Mouse (Mus musculus) thymus, postnatal 10 days (tissue): Measurements from ENCODE around the gene Polr1e.
A peak's percentile ranks its signal among the peaks of the same experiment; 100 is the strongest.
"Not testable (repeated sequence)": the region's sequence is repeated elsewhere in the genome, so short reads cannot be mapped to it uniquely, and the experiment has no call there.

Source experiments
- DNase-seq, 2 experiments: peaks; one replicate each; pipeline ENCODE4 v3.0.0; 2021; ENCODE audit warnings: low spot score in 2 of 2

Gene Polr1e

DNA sequence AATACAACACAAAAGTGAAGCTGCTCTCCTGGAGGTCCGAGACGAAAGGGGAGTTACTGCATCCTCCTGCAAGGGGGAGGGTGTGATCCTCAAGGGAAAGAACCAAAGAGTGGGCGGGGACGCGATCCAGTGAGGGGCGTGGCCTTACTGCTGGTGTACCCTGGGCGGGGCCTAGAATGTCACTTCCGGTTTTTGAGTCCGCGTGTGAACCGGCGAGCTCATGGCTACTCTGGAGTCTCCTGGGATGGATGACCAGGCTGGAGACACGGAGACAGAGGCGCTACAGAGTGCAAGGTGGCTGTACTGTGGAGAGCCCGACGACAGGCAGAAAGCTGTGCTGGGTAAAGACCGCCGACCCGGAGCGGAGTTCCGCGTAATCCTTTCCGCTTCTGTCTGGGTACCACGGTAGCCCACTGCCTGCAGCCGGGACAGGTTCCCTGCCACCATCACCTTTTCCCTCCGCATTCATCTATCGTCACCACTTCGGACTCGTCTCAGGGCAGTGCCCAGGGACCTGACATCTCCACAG, at the start of gene Polr1e:
Gene Polr1e (plus strand): TSS at position 132 of the 529 bp plus-strand sequence.
- peak; percentile 88 to 92 for DNase-seq

- no peak for DNase-seq
Measured at GRCm38 (mm10) chr4:44970056-44970455, 48.3 kb upstream of the Polr1e start.

- DNase-seq = peak in 1 of 2 experiments; percentile 50
Measured at GRCm38 (mm10) chr4:44970612-44971110, 47.7 kb upstream of the Polr1e start.

DNA sequence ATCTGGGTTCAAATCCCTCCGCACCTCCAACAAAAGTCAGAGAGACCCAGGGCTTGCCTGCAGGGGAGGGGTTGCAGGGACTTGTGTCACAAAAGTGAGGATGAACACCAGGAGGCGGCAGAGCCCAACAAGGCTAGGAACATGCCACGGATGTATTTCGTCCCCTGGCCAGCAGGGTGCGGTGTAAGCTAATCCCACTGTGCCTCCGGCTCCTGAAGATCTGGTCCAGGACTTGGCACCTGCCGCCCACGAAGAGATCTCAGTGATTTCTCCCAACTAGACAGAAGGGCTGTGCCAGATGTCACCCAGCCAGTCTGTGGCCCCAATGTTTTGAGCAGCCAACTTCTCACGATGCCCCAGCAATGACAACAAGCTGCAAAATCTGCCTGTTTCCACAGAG, 44.9 kb upstream of the Polr1e start:
- DNase-seq = peak; percentile 84 to 94

DNA sequence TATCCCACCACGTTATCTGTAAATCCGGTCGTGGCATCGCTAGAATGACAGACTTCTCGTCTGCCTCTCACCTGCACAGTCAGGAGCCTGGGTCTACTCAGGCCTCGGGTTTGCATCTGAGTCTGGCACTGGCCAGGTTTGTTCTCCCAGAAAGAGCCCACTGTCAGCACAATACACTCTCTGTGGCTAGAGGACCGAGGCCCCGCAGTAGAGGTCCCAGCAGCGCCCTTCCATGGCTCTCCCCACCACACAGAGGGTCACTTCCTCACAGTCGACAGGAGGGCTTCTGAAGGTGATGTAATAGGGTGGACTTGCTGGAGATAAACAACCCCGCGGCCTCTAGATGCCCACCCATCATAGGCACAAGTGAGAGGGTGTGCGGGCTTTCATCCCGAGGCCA, 44.5 kb upstream of the Polr1e start:
- no peak for DNase-seq

- no peak for DNase-seq
Measured at GRCm38 (mm10) chr4:44974331-44974730, 44.1 kb upstream of the Polr1e start.

GRCm38 (mm10) chr4:44976026-44976615, 42.3 kb upstream of the Polr1e start:
- DNase-seq = no peak

- DNase-seq = no peak
Measured at GRCm38 (mm10) chr4:44976921-44977710, 41.3 kb upstream of the Polr1e start.

- DNase-seq = no peak
Measured at GRCm38 (mm10) chr4:44978175-44978574, 40.2 kb upstream of the Polr1e start.

DNA sequence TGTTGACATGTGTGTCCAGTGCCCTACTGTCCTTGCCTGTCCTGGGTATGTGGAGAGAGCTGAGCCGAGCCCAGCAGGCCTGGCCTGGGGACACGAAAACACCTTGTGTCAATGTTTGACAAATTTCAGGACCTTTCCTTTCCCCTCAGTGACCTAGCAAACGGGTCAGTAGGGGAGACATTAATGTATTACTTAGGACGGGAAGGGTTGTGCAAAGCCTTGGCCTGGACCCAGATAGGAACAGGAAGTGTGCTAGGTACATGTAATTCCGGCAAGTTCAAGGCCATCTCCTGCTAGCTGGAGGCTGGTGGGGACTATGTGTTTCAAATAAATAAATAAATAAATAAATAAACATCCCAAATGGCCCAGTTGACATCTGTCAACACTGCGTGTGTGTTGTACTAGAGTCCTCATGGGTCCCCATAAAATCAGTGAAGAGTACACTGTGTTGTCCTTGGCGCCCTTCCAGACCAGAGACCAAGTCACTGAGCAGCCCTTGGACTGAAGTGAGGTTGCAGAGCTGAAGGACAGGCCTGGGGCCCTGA, 38.5 kb upstream of the Polr1e start:
- DNase-seq = no peak

DNA sequence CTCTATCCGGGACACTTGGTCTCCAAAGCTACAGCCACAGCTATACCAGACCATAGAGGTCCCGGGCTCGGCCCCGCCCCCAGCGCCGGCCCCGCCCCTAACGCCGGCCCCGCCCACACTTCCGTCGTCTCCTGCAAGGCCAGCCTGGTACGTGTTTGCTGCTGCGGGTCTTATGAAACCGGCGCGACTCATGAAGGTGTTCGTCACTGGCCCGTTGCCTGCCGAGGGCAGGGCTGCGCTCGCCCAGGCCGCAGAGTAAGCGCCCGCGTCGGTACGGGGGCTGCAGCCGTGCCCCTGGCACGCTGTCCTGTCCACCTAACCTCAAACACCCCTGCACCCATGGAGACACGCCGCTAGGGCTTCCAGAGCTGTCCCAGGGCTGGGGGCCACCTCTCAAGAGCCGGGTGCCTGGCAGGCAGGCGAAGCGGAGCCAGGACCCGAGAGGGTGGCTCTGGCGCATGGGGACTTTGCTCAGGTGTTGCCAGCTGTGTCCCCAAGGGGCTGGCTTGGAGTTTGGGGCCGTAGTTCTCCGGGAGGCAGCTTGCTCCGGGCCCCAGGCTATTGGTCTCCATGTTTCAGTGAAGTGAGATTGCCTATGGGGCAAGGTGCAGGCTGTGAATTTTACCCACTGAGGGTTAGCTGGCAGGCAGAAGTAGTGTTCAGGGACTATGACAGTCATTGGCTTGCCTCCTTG, 37.0 kb upstream of the Polr1e start, which contains the start of gene Grhpr:
Gene Grhpr (plus strand): TSS at position 116 of the 694 bp plus-strand sequence.
- DNase-seq = peak; percentile 73 to 84

DNA sequence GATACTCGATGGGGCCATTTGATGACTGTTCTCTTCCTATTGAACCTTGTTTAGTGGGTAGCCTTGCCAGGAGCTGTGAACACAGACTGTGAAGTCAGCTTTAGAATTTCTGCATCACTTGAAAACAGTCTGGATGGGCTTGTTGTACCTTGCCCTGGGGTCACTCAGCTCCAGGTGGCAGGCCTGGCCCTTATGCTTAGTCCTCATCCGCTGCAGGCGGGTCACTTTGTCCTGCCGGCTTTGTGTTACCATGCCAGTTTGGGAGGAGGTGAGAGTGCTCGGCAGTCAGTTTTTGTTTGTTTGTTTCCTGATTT, 36.5 kb upstream of the Polr1e start:
- DNase-seq = no peak

DNA sequence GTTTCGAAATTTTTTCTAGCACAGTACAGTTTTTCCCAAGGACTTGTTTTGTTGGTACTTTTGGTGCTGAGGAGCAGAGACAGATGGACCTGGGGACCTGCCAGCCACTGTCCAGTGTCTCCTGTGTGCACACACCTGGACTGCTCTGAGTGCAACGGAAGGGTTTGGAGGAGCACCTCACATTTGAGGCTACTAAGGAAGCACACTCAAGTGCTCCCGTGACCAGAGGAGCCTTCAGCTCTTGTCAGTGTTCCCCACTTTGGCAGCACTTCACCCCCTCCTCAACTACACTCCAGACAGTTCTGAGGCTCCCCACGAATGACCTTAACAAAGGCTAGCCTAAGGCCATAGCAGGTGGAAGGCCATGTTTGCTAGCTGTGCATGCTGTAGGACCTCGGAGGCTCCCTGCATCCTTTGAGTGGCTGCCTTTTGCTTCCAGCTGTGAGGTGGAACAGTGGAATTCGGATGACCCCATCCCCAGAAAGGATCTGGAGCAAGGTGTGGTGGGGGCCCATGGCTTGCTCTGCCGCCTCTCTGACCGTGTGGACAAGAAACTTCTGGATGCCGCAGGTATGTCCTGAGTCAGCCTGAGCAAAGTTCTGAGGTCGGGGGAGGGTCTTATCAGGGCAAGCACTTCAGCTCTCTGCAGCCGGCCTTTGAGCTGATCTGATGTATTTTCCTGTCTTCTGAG, 35.8 kb upstream of the Polr1e start:
- no peak for DNase-seq

- no peak for DNase-seq
Measured at GRCm38 (mm10) chr4:44983131-44983740, 35.1 kb upstream of the Polr1e start.

- DNase-seq = no peak
Measured at GRCm38 (mm10) chr4:44990560-44990959, 27.8 kb upstream of the Polr1e start.

GRCm38 (mm10) chr4:44992330-44992729, 26.1 kb upstream of the Polr1e start:
- DNase-seq = not testable (repeated sequence)

GRCm38 (mm10) chr4:44993179-44993578, 25.2 kb upstream of the Polr1e start:
- not testable (repeated sequence) for DNase-seq

GRCm38 (mm10) chr4:44993847-44994246, 24.5 kb upstream of the Polr1e start:
- no peak for DNase-seq

- no peak for DNase-seq
Measured at GRCm38 (mm10) chr4:44994776-44995175, 23.6 kb upstream of the Polr1e start.

GRCm38 (mm10) chr4:44998071-44998470, 20.3 kb upstream of the Polr1e start:
- no peak for DNase-seq

- no peak for DNase-seq
Measured at GRCm38 (mm10) chr4:45000001-45000400, 18.4 kb upstream of the Polr1e start.
